In genomic region chr7:80973638-80974015, GRCm38 (mm10) we compare ENCODE assay signal across 5 mouse cellular contexts. TPM values are rescaled to one million over a fixed set of nuclear protein-coding genes. Genes with fewer than 3 reads are reported as not detected.
A peak's percentile ranks its signal among the peaks of the same experiment; 100 is the strongest.
DNase-seq lines count a peak whose midpoint lies in the region; TF ChIP-seq lines count a peak whose summit lies in the region.
"Not testable (repeated sequence)": the region's sequence is repeated elsewhere in the genome, so short reads cannot be mapped to it uniquely, and the experiment has no call there.

No protein-coding gene starts in this region.

- H3K36me3 ChIP-seq in kidney, adult 2 months (ENCODE audit: control insufficient read depth, insufficient read depth, low read length) = not testable (repeated sequence)

- TF ChIP-seq POLR2A in kidney, adult 2 months (IDR thresholded peaks at IDR 0.05; ENCODE audit: low read depth, low read length) = not testable (repeated sequence)

- H3K27ac ChIP-seq in kidney, adult 2 months (ENCODE audit: insufficient read depth, low read depth, low read length) = peak overlapping the region; percentile 85

- WGBS in kidney, adult 2 months = 8% methylated on average over 3 of the region's 3 CpGs

- not testable (repeated sequence) for TF ChIP-seq CTCF in kidney, adult 2 months (conservative IDR thresholded peaks at IDR 0.05; ENCODE audit: insufficient read depth, insufficient read length, low read depth, low read length)

- peak; percentile 30 for DNase-seq in CD4-positive, CD25-positive, alpha-beta regulatory T cell, adult 2 months (ENCODE audit: low read depth, low spot score)
- peak; percentile 19 for DNase-seq in T-cell, adult 2 months (ENCODE audit: low spot score)
- DNase-seq in induced T-regulatory cell, adult 2 months (ENCODE audit: low read depth) = peak; percentile 21
- DNase-seq in kidney, adult 2 months = not testable (repeated sequence)
- DNase-seq in naive thymus-derived CD4-positive, alpha-beta T cell, adult 2 months (ENCODE audit: low read depth) = peak; percentile 61

- not testable (repeated sequence) for H3K4me3 ChIP-seq in kidney, adult 2 months (ENCODE audit: insufficient read depth, low read depth, low read length)

- not testable (repeated sequence) for H3K27me3 ChIP-seq in kidney, adult 2 months (replicated peaks; ENCODE audit: control insufficient read depth, insufficient read depth, low read length)

- H3K4me1 ChIP-seq in kidney, adult 2 months (ENCODE audit: control insufficient read depth, insufficient read depth, low read length) = peaks cover 21% of the 10 kb centered on the region

RNA-seq across cellular contexts. Expression of gene Zfp592, which starts 19.9 kb away (rescaled TPM):
- polyA plus RNA-seq in kidney, adult 2 months (2012; rRNA removed) = 16.9 and 17.4 TPM in 2 replicates

RNA-seq across cellular contexts. Expression of gene Sec11a, which starts 26.0 kb away (rescaled TPM):
- polyA plus RNA-seq in kidney, adult 2 months (2012; rRNA removed) = 64.0 and 93.1 TPM in 2 replicates
